Mouse (Mus musculus) C2C12 (cell line): Measurements from ENCODE around the gene 1700010B08Rik.

Experiments
- CTCF ChIP-seq: IDR thresholded peaks from one replicate; pipeline ENCODE4 v1.5.1; 2011; ENCODE audit not compliant: control insufficient read depth, insufficient read depth, insufficient read length
- FOSL1 ChIP-seq: IDR thresholded peaks from one replicate; pipeline ENCODE4 v1.8.0; 2011; ENCODE audit warnings: mild to moderate bottlenecking, low read length; ENCODE audit not compliant: poor library complexity, insufficient read depth, severe bottlenecking

GRCm38 (mm10) chr2:173748961-173749659, 29.9 kb downstream of the 1700010B08Rik start:
- TF ChIP-seq CTCF (no peak), FOSL1 (no peak)
